Mouse (Mus musculus) adrenal gland, adult 10 weeks (tissue): ENCODE results near the gene Trim43b. TPM values are rescaled to one million over a fixed set of nuclear protein-coding genes. Genes with fewer than 3 reads are reported as not detected.

Experiments used
- polyA plus RNA-seq: library from polyadenylated mRNA; stranded (reverse); fragments of 350-450 nt; fragmentation: Illumina TruSeq; extraction: RNeasy Lipid Tissue Mini Kit (QIAGEN cat#74804); gene quantifications from one replicate; pipeline ENCODE4 v1.2.3, GENCODE M21; 2014; ENCODE audit warnings: low read depth, low replicate concordance

Trim43b gene
- not detected for polyA plus RNA-seq

GRCm38 (mm10) chr9:89092735-89093134 lies at the start of gene Trim43b:
Gene Trim43b (minus strand): TSS chr9:89092835.

Other genes with a start within 250 kb of the Trim43b start
- 2.5 TPM for gene Bcl2a1a, start 135.9 kb downstream of the Trim43b start, polyA plus RNA-seq
- 12.4 TPM for gene Bcl2a1b, start 106.4 kb upstream of the Trim43b start, polyA plus RNA-seq
- gene Gm29094, start 106.5 kb upstream of the Trim43b start, polyA plus RNA-seq, result 3.6 TPM
- gene Mthfs, start 117.8 kb upstream of the Trim43b start, polyA plus RNA-seq, result 26.2 TPM